Mouse (Mus musculus) hindlimb bud, embryonic 11.5 days (tissue): ENCODE data around the gene Osbpl2.

Experiments used
- DNase-seq: peaks from one replicate; pipeline ENCODE4 v3.0.0-alpha.2; 2012; ENCODE audit warnings: low read depth, low spot score; ENCODE audit errors: extremely low spot score

The Osbpl2 gene

GRCm38 (mm10) chr2:180104659-180105377 is 14.3 kb upstream of the Osbpl2 start:
- DNase-seq = no peak

GRCm38 (mm10) chr2:180105441-180106190 is 13.5 kb upstream of the Osbpl2 start:
- DNase-seq = no peak

- DNase-seq = no peak
Measured at GRCm38 (mm10) chr2:180107081-180107480, 12.0 kb upstream of the Osbpl2 start.

GRCm38 (mm10) chr2:180108285-180108684 is 10.8 kb upstream of the Osbpl2 start:
- DNase-seq = no peak

- DNase-seq = no peak
Measured at GRCm38 (mm10) chr2:180113909-180114890, 4.9 kb upstream of the Osbpl2 start.

GRCm38 (mm10) chr2:180115279-180115678 is 3.8 kb upstream of the Osbpl2 start:
- no peak for DNase-seq

GRCm38 (mm10) chr2:180116081-180116493 is 3.0 kb upstream of the Osbpl2 start:
- DNase-seq = no peak

GRCm38 (mm10) chr2:180116741-180117484 is 2.2 kb upstream of the Osbpl2 start:
- no peak for DNase-seq

GRCm38 (mm10) chr2:180117485-180118194 is 1.5 kb upstream of the Osbpl2 start:
- no peak for DNase-seq

GRCm38 (mm10) chr2:180119439-180120291 is 559 bp downstream of the Osbpl2 start:
- no peak for DNase-seq

GRCm38 (mm10) chr2:180120292-180120761 is 1.2 kb downstream of the Osbpl2 start:
- no peak for DNase-seq

- no peak for DNase-seq
Measured at GRCm38 (mm10) chr2:180124192-180124591, 5.1 kb downstream of the Osbpl2 start.

- no peak for DNase-seq
Measured at GRCm38 (mm10) chr2:180126195-180126594, 7.1 kb downstream of the Osbpl2 start.

- DNase-seq = no peak
Measured at GRCm38 (mm10) chr2:180127675-180128074, 8.6 kb downstream of the Osbpl2 start.

GRCm38 (mm10) chr2:180133231-180133630 is 14.1 kb downstream of the Osbpl2 start:
- DNase-seq = no peak

GRCm38 (mm10) chr2:180133911-180134310 is 14.8 kb downstream of the Osbpl2 start:
- DNase-seq = no peak

GRCm38 (mm10) chr2:180135414-180135813 is 16.3 kb downstream of the Osbpl2 start:
- no peak for DNase-seq

GRCm38 (mm10) chr2:180146091-180146490 is 27.0 kb downstream of the Osbpl2 start:
- DNase-seq = no peak

- DNase-seq = no peak
Measured at GRCm38 (mm10) chr2:180147379-180147778, 28.3 kb downstream of the Osbpl2 start.
